Mouse (Mus musculus) adrenal gland, adult 18-20 months (tissue): ENCODE data around the gene Arfgap3. TPM values are rescaled to one million over a fixed set of nuclear protein-coding genes. Genes with fewer than 3 reads are reported as not detected.

Experiments used
- DNase-seq, 2 experiments: peaks; one replicate each; pipeline ENCODE4 v3.0.0; 2021 to 2022; ENCODE audit warnings: low spot score in 2 of 2
- total RNA-seq, 2 experiments: library from RNA; stranded (reverse); gene quantifications; 1 replicate in 1 of 2; 2 replicates in 1 of 2; pipeline ENCODE4 v1.2.3; 2021

The Arfgap3 gene
- total RNA-seq, 2 experiments from 2014 or later, result 22.1 to 24.5 TPM

- DNase-seq, result no peak
These were observed 95.5 kb downstream of the Arfgap3 start for GRCm38 (mm10) chr15:83254372-83255070.

GRCm38 (mm10) chr15:83252060-83252459 is 98.0 kb downstream of the Arfgap3 start:
- DNase-seq, result peak in 1 of 2 experiments; percentile 40

GRCm38 (mm10) chr15:83251176-83252004 is 98.7 kb downstream of the Arfgap3 start, which contains the start of gene A4galt:
A4galt (minus strand) TSS chr15:83251774.
- DNase-seq, result peak in 1 of 2 experiments; percentile 60

- DNase-seq, result no peak
These were observed 99.3 kb downstream of the Arfgap3 start for GRCm38 (mm10) chr15:83250651-83251175.

Other genes with a start within 250 kb of the Arfgap3 start
- gene Rrp7a, start 227.4 kb downstream of the Arfgap3 start, total RNA-seq, result 100 to 1,000 TPM; 111 to 113 TPM
- gene Poldip3, start 200.9 kb downstream of the Arfgap3 start, total RNA-seq, result 100 to 1,000 TPM in 1 of 2 experiments, 10 to 100 TPM in 1; 86.0 to 105 TPM
- 100 to 1,000 TPM; 248 to 351 TPM for gene Cyb5r3, start 177.7 kb downstream of the Arfgap3 start, total RNA-seq
- gene A4galt, start 98.5 kb downstream of the Arfgap3 start, total RNA-seq, result 1 to 10 TPM; 5.5 to 8.6 TPM
- gene Pacsin2, start 114.4 kb upstream of the Arfgap3 start, total RNA-seq, result 10 to 100 TPM; 88.9 to 94.8 TPM
- 1 to 10 TPM; 6.9 to 8.8 TPM for gene Ttll1, start 160.6 kb upstream of the Arfgap3 start, total RNA-seq
- 1 to 10 TPM; 3.9 to 4.8 TPM for gene Bik, start 176.6 kb upstream of the Arfgap3 start, total RNA-seq
- 100 to 1,000 TPM; 395 to 578 TPM for gene Tspo, start 213.3 kb upstream of the Arfgap3 start, total RNA-seq
- 10 to 100 TPM; 31.1 to 41.3 TPM for gene Mcat, start 213.5 kb upstream of the Arfgap3 start, total RNA-seq
- 10 to 100 TPM; 27.9 to 30.4 TPM for gene Ttll12, start 244.9 kb upstream of the Arfgap3 start, total RNA-seq